Mouse (Mus musculus) heart, embryonic 11.5 days (tissue): Measurements from ENCODE around the gene Myo1g. TPM values are rescaled to one million over a fixed set of nuclear protein-coding genes. Genes with fewer than 3 reads are reported as not detected.

Experiments
- ATAC-seq: fragments of 200-750 bp; cut with Nextera tagmentation; replicated peaks from 2 replicates; pipeline ENCODE4 v1.8.0; 2017; ENCODE audit warnings: moderate library complexity; ENCODE audit not compliant: insufficient number of reproducible peaks, low FRiP score, low TSS enrichment
- H3K27ac ChIP-seq: fragments of 300-500 bp; sonication (generic); 2 replicates; pipeline ENCODE4 v1.5.1; 2014; ENCODE audit warnings: mild to moderate bottlenecking, low read depth, low read length
- H3K27me3 ChIP-seq: fragments of 300-500 bp; sonication (generic); 2 replicates; pipeline ENCODE4 v1.6.1; 2014; ENCODE audit warnings: mild to moderate bottlenecking, low read length, mixed read lengths; ENCODE audit not compliant: control insufficient read depth, insufficient read depth
- H3K36me3 ChIP-seq: fragments of 300-500 bp; sonication (generic); 2 replicates; pipeline ENCODE4 v1.6.1; 2014; ENCODE audit warnings: mild to moderate bottlenecking, low read length, moderate library complexity, mixed read lengths; ENCODE audit not compliant: control insufficient read depth, insufficient read depth
- H3K4me1 ChIP-seq: fragments of 300-500 bp; sonication (generic); 2 replicates; pipeline ENCODE4 v1.6.1; 2014; ENCODE audit warnings: low read length; ENCODE audit not compliant: control insufficient read depth, insufficient read depth
- H3K4me2 ChIP-seq: fragments of 300-500 bp; sonication (generic); 2 replicates; pipeline ENCODE4 v1.6.1; 2014; ENCODE audit warnings: mild to moderate bottlenecking, moderate library complexity
- H3K4me3 ChIP-seq: fragments of 300-500 bp; sonication (generic); 2 replicates; pipeline ENCODE4 v1.5.1; 2014; ENCODE audit warnings: low read depth, low read length
- H3K9ac ChIP-seq: fragments of 300-500 bp; sonication (generic); 2 replicates; pipeline ENCODE4 v1.6.1; 2014; ENCODE audit warnings: mild to moderate bottlenecking, low read depth, low read length, moderate library complexity
- H3K9me3 ChIP-seq: fragments of 300-500 bp; sonication (generic); replicated peaks from 2 replicates; pipeline ENCODE4 v1.6.1; 2016; ENCODE audit warnings: low read length; ENCODE audit not compliant: control insufficient read depth
- whole genome bisulfite sequencing: fragments of 180-500 bp; shearing (Covaris S2); extraction: QIAGEN DNeasy Blood & Tissue Kit; methylation state at CpG from one replicate; pipeline ENCODE4 v1.1.7; 2014; ENCODE audit not compliant: insufficient replicate concordance; 5-methylcytosine and 5-hydroxymethylcytosine counted together
- polyA plus RNA-seq: library from polyadenylated mRNA; unstranded; fragments of >200 nt; fragmentation: Nextera tagmentation; extraction: Ambion mirVana; gene quantifications from 2 replicates; pipeline ENCODE4 v1.2.1, GENCODE M21; 2014

Myo1g gene
- polyA plus RNA-seq, 1 experiment from 2014 or later = 0.72 TPM

GRCm38 (mm10) chr11:6525241-6525640 is 4.5 kb upstream of the Myo1g start:
- H3K9me3 ChIP-seq = no peaks in the 10 kb centered on the region
- no peak overlapping the region for H3K4me2 ChIP-seq
- no peak for ATAC-seq
- H3K27me3 ChIP-seq = no peaks in the 10 kb centered on the region
- 96% methylated on average over 1 of the region's 1 CpGs for WGBS
- no peak overlapping the region for H3K4me3 ChIP-seq
- no peak overlapping the region for H3K27ac ChIP-seq
- H3K36me3 ChIP-seq = peaks cover 23% of the 10 kb centered on the region
- no peak overlapping the region for H3K9ac ChIP-seq
- H3K4me1 ChIP-seq = peaks cover 9% of the 10 kb centered on the region

GRCm38 (mm10) chr11:6524880-6525238 is 4.1 kb upstream of the Myo1g start:
- no peak overlapping the region for H3K27ac ChIP-seq
- no peak overlapping the region for H3K9ac ChIP-seq
- no peak overlapping the region for H3K4me3 ChIP-seq
- H3K36me3 ChIP-seq = peaks cover 23% of the 10 kb centered on the region
- 85% methylated on average over 4 of the region's 4 CpGs for WGBS
- peaks cover 9% of the 10 kb centered on the region for H3K4me1 ChIP-seq
- H3K4me2 ChIP-seq = no peak overlapping the region
- no peaks in the 10 kb centered on the region for H3K27me3 ChIP-seq
- no peak for ATAC-seq
- H3K9me3 ChIP-seq = no peaks in the 10 kb centered on the region

GRCm38 (mm10) chr11:6524165-6524879 is 3.6 kb upstream of the Myo1g start:
- Histone ChIP-seq H3K9me3 (no peaks in the 10 kb centered on the region), H3K27ac (no peak overlapping the region), H3K4me1 (peaks cover 9% of the 10 kb centered on the region), H3K4me2 (no peak overlapping the region), H3K9ac (no peak overlapping the region), H3K36me3 (peaks cover 23% of the 10 kb centered on the region), H3K4me3 (no peak overlapping the region), H3K27me3 (no peaks in the 10 kb centered on the region)
- ATAC-seq = no peak
- 86% methylated on average over 8 of the region's 8 CpGs for WGBS

GRCm38 (mm10) chr11:6523662-6524088 is 2.9 kb upstream of the Myo1g start:
- H3K9ac ChIP-seq = no peak overlapping the region
- peaks cover 9% of the 10 kb centered on the region for H3K4me1 ChIP-seq
- H3K36me3 ChIP-seq = peaks cover 23% of the 10 kb centered on the region
- H3K27ac ChIP-seq = no peak overlapping the region
- no peaks in the 10 kb centered on the region for H3K27me3 ChIP-seq
- WGBS = 53% methylated on average over 1 of the region's 1 CpGs
- H3K4me2 ChIP-seq = no peak overlapping the region
- no peak overlapping the region for H3K4me3 ChIP-seq
- no peak for ATAC-seq
- H3K9me3 ChIP-seq = no peaks in the 10 kb centered on the region

- peaks cover 23% of the 10 kb centered on the region for H3K36me3 ChIP-seq
- ATAC-seq = no peak
- H3K4me3 ChIP-seq = no peak overlapping the region
- H3K9ac ChIP-seq = no peak overlapping the region
- H3K27ac ChIP-seq = no peak overlapping the region
- H3K27me3 ChIP-seq = no peaks in the 10 kb centered on the region
- 68% methylated on average over 9 of the region's 9 CpGs for WGBS
- H3K9me3 ChIP-seq = no peaks in the 10 kb centered on the region
- H3K4me2 ChIP-seq = no peak overlapping the region
- peaks cover 9% of the 10 kb centered on the region for H3K4me1 ChIP-seq
These were observed 2.2 kb upstream of the Myo1g start for GRCm38 (mm10) chr11:6522782-6523525.

- WGBS = 62% methylated on average over 11 of the region's 11 CpGs
- Histone ChIP-seq H3K9ac (no peak overlapping the region), H3K27ac (no peak overlapping the region), H3K4me3 (no peak overlapping the region), H3K4me1 (no peaks in the 10 kb centered on the region), H3K36me3 (peaks cover 3% of the 10 kb centered on the region), H3K9me3 (no peaks in the 10 kb centered on the region), H3K4me2 (no peak overlapping the region), H3K27me3 (no peaks in the 10 kb centered on the region; the same call in 1 of the 2 replicates)
- no peak for ATAC-seq
These were observed 1.2 kb downstream of the Myo1g start for GRCm38 (mm10) chr11:6519491-6520033.

- WGBS = 29% methylated on average over 7 of the region's 7 CpGs
- no peak overlapping the region for H3K9ac ChIP-seq
- H3K4me2 ChIP-seq = no peak overlapping the region
- H3K9me3 ChIP-seq = no peaks in the 10 kb centered on the region
- no peaks in the 10 kb centered on the region; the same call in 1 of the 2 replicates for H3K27me3 ChIP-seq
- no peaks in the 10 kb centered on the region for H3K36me3 ChIP-seq
- H3K4me1 ChIP-seq = no peaks in the 10 kb centered on the region
- ATAC-seq = no peak
- no peak overlapping the region for H3K27ac ChIP-seq
- no peak overlapping the region for H3K4me3 ChIP-seq
These were observed 5.9 kb downstream of the Myo1g start for GRCm38 (mm10) chr11:6514837-6515236.

- H3K4me2 ChIP-seq = no peak overlapping the region
- H3K36me3 ChIP-seq = no peaks in the 10 kb centered on the region
- no peak overlapping the region for H3K9ac ChIP-seq
- no peaks in the 10 kb centered on the region for H3K9me3 ChIP-seq
- 47% methylated on average over 1 of the region's 1 CpGs for WGBS
- ATAC-seq = no peak
- H3K27me3 ChIP-seq = no peaks in the 10 kb centered on the region
- H3K27ac ChIP-seq = no peak overlapping the region
- no peak overlapping the region for H3K4me3 ChIP-seq
- no peaks in the 10 kb centered on the region for H3K4me1 ChIP-seq
These were observed 12.4 kb downstream of the Myo1g start for GRCm38 (mm10) chr11:6508269-6508876.
